Mouse (Mus musculus) c-Kit-positive CD71-positive TER-119-negative erythroid progenitor cells, embryonic 14.5 days (primary cell): Measurements from ENCODE around the gene Olfr220.

Experiments used
- DNase-seq: peaks from one replicate; pipeline ENCODE4 v3.0.0-alpha.2; 2013; ENCODE audit warnings: low read depth

Gene Olfr220

DNA sequence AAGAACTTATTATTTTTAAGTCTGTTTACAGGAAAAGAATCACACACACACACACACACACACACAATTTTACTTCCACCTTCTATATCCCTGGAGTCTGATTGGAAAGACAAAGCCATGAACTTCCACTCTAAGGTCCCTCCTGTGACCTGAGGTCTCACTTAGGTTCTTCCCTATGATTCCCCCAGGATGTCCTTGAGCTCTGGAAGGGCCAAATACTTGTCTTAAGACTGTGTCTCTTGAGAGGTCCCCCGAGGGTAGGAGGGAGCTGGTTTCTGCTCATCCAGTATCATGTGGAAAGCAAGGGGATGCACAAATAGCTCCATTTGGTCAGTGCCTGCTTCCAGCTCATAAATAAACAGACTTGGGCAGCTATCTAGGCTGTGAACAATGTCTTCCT lies at the start of gene Olfr220:
Gene Olfr220 (plus strand): TSS at position 301 of the 400 bp plus-strand sequence.
- no peak for DNase-seq

DNA sequence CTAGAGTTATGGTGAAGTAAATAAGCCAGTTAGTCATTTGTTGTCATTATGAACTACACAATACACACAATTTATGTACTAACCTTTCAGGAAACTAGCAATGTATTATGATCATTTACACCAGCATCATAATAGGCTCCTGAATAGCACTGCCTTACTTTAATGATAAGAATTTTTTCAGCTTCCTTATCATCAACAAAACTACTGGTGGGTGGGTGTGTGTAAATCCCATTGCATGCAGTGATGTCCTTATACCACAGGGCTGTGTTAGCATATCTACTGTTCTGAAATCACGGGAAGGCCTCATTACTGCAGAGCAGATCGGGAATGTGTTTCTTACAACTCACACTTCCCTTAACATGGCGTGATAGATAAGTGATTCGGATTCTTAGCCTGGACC lies 18.9 kb upstream of the Olfr220 start:
- DNase-seq, result no peak

DNA sequence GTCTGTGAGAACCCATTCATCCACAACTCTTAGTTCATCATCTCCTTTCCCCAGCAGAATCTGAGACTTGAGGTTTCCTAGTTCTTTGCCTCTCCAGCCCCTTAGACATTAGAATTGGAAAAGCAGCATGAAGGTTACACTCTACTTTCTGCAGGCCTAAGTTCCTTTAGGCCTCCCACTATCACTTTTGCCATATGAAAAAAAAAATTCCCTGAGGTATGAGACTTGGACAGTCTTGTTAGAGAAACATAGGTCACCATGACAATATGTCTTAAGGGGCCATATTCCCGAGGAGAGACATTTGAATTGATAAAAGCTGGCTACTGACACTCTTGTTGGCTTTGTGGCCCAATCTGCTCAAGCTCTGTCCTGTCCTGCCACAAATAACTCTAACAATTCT lies 18.1 kb upstream of the Olfr220 start, which contains the start of gene Olfr414:
Gene Olfr414 (plus strand): TSS at position 301 of the 400 bp plus-strand sequence.
- no peak for DNase-seq

DNA sequence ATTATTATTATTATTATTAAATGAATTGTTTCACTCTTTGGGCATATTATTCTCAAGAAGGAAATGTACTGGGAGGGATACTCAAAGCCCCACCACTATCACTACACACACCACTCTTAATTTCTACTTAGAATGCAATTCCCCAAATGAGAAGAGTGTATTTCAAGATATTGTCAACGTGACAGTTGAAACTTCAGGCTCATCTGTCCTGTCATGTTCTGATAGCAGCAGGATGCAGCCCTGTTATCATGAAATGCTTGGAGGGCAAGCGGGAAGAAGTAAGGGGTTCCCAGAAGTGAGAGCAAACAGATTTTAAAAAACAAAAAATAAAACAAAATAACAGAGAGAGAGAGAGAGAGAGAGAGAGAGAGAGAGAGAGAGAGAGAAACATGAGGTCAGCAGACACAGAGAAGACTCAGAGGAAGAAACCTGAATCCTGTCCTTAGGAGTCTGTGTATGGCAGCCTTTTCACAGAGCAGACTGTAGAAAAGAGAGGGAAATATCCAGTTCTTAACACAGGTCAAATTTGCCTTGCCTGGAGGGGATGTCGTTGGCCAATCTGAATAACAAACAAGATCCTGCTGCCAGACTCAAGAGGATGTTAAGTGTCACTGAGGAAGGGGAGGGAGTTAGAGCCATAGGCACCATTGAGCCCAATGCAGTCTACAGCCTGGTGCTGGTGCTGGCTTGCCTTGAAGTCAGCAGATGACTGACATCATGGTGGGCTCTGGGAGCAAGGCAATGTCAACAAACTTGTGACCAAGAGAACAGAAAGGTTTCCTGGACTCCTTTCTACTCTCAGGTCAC lies 15.5 kb upstream of the Olfr220 start:
- DNase-seq, result peak; percentile 50

DNA sequence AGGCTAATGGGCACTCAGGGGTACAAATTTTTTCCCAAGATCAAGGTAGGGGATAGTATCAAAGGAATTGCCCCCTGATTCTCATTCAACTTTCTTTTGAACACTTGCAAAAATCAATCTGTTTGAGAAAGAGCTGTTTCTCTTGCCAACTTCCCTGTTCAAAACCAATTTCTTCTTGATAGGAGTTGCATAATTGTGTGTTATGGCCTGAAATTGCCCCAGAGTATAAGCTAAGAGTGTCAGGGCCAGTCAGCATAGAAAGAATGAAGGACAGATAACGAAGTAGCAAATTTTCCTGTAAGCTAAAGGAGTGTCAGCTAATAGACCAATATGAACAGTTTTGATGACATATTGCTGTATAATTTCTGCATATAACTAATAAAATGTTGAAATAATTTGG lies 14.5 kb upstream of the Olfr220 start:
- DNase-seq, result no peak

DNA sequence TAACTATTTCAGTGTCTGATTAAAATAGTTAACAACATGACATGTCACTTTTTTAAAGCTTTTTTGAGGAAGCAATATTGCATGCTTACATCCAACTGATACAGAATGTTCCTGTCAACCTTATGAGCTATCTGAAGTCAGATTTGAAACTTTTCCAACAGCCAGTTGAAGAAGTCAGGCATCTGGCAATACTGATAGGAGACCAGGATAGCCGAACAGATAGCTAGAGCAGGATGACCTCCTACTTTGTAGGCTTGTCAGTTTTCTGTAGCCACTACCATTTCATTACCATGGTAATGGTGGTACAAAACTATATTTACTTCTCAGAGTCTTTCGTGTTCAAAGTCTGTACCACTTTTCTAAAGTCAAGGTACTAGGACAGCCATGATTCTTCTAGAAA lies 13.5 kb upstream of the Olfr220 start:
- no peak for DNase-seq

DNA sequence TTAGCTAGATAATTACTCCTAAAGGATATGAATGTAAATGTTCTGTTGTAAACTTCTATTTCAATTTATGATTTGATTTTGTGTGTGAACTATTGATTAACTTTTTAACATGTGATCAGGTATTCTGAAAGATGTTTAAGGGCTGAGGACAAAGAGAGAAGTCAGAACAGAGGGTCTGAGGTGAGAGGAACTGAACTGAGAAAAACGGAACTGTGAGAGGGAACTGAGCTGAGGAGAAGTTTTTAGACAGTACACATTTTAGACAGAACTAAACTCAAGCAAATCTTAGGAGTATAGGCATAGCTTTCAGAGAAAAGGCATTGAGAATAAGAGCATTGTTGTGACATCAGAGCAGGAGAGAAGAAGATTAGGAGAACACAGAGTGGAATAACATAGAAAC lies 7.8 kb upstream of the Olfr220 start:
- no peak for DNase-seq

DNA sequence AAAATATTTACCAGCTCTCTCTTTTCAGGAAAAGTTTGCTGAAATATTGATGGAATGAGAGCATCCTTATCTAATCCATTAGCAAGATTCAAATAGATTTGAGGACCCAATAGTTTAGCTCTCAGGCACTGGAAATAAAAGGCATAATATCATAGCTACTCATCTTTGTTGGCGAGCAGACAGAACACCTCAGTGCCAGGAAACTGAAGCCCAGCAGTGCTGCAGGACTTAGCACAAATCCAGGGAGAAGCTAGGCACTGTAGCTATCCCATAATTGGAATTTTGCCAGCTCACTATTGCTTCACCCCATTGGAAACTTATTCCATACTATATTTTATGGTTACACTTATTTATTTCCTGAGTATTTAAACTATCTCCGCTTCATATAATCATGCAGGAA lies 13.2 kb downstream of the Olfr220 start:
- DNase-seq, result no peak

DNA sequence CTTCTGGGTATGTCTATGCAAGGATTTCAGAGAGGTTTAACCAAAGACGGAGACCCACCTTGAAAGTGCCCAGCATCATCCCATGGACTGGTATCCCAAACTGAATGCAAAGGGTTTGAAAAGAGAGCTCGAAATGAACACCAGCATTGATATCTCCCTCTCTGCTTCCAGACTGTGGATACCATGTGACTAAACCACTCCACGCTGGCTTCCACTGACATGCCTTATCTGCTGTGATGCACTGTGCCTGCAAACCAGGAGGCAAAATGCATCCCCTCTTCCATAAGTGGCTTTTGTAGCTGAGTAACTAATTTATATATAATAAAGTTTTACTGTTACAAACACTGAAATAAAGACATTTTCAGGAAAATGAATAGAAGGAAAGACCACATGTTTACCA lies 23.5 kb downstream of the Olfr220 start:
- no peak for DNase-seq

DNA sequence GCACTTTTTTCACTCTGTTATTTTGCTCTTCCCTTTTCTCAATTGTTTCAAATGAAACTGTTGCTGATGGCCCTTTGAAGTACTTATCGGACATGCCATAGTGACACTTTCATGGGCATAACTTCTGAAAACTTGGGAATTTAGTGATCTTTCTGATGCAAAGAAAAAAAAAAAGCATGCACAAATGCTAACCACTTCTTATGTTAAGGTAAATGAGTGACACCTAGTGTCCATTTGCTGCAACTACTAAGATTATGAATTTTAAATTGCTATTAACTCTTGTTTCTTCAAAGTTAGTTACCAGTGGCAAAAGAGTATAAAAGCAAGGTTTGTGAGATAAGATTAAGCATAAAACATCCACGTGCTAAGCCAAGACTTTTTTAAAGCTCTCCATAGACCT lies 24.4 kb downstream of the Olfr220 start:
- DNase-seq, result peak; percentile 25

DNA sequence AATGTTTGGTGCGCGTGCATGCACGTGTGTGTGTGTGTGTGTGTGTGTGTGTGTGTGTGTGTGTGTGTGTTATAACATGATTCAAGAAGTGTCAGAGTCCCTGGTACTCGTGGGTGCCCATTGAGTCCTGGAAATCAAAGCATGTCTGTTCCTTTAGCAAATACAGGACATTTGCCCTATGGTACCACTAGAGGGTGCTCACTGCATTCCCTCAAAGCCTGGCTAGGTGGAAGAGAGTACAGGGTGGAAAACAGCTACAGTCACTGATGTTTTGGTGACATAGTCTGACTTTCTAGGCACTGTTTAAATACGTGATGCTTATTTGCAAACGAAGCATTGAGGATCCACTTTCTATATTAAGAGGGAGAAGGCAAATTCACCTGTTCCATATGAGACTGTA lies 27.9 kb downstream of the Olfr220 start:
- peak; percentile 21 for DNase-seq

DNA sequence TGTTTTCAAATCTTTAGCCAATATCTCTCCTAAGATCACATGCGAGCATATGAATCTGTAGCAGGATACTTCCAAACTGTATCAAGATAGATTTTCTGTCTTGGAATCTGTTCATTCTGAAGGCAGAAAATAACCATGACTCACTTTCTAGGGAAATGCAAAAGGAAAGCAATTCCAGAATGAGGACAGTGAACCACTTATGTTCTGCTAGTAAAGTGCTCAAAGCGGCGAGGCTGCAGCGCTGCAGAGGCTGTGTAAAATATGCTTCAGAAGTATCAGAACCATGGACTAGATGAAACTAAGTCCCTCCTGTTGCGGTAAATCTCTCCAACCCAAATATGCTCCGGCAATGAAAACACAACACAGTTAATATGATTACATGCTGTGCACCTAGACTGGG lies 40.7 kb downstream of the Olfr220 start:
- DNase-seq, result no peak

DNA sequence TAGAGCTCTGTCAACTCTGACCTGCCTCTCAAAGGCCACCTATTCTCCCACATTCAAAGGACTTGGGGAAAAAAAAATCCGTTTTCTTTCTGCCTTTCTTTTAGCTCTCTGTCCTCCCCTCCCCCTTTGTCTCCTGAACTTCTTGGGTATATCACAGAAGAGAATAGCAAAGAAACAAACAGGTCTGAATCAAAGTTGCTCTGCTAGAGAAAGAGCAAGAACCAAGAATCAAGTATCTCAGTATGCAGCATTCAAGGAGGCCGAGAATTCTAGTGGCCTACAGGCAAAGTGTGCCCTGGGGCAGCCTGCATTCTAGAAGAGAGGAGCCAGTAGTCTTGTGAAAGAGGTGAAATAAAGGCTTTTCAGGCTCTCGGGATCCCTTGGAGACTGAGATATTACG lies 58.2 kb downstream of the Olfr220 start:
- no peak for DNase-seq
